Mouse (Mus musculus): Measurements from ENCODE around the gene Angpt4. TPM values are rescaled to one million over a fixed set of nuclear protein-coding genes. Genes with fewer than 3 reads are reported as not detected.

Angpt4 gene
- polyA plus RNA-seq, 1 experiment from 2014 or later, result 0.81 TPM

GRCm38 (mm10) chr2:151921596-151921995 is 10.6 kb downstream of the Angpt4 start:
- H3K9ac ChIP-seq (ENCODE audit: low read length), result no peak overlapping the region
- H3K4me3 ChIP-seq (replicated peaks; ENCODE audit: low read length), result no peak overlapping the region
- ATAC-seq (ENCODE audit: insufficient read depth, low FRiP score), result peak; percentile 77
- 36% methylated on average over 4 of the region's 4 CpGs for WGBS
- 0 out of 2 replicates have a peak, but pooled peaks cover 5% of the 10 kb centered on the region for H3K4me1 ChIP-seq (ENCODE audit: control insufficient read depth, insufficient read depth, low read length)
- no peaks in the 10 kb centered on the region for H3K27me3 ChIP-seq (ENCODE audit: control insufficient read depth, insufficient read depth, low read length)
- no peaks in the 10 kb centered on the region for H3K9me3 ChIP-seq (replicated peaks; ENCODE audit: control insufficient read depth, low read length)
- H3K4me2 ChIP-seq (ENCODE audit: low read depth, low read length), result no peak overlapping the region
- no peak overlapping the region for H3K27ac ChIP-seq (ENCODE audit: low read length)
- no peaks in the 10 kb centered on the region for H3K36me3 ChIP-seq (ENCODE audit: control insufficient read depth, insufficient read depth, low read length)

- H3K27ac ChIP-seq (ENCODE audit: low read length), result no peak overlapping the region
- H3K9ac ChIP-seq (ENCODE audit: low read length), result no peak overlapping the region
- no peaks in the 10 kb centered on the region for H3K36me3 ChIP-seq (ENCODE audit: control insufficient read depth, insufficient read depth, low read length)
- no peaks in the 10 kb centered on the region for H3K4me1 ChIP-seq (ENCODE audit: control insufficient read depth, insufficient read depth, low read length)
- H3K4me2 ChIP-seq (ENCODE audit: low read depth, low read length), result no peak overlapping the region
- ATAC-seq (ENCODE audit: insufficient read depth, low FRiP score), result no peak
- 80% methylated on average over 7 of the region's 7 CpGs for WGBS
- H3K4me3 ChIP-seq (replicated peaks; ENCODE audit: low read length), result no peak overlapping the region
- no peaks in the 10 kb centered on the region for H3K9me3 ChIP-seq (replicated peaks; ENCODE audit: control insufficient read depth, low read length)
- H3K27me3 ChIP-seq (ENCODE audit: control insufficient read depth, insufficient read depth, low read length), result no peaks in the 10 kb centered on the region
Observed at GRCm38 (mm10) chr2:151924276-151924675, 13.3 kb downstream of the Angpt4 start.

- Histone ChIP-seq H3K9ac (ENCODE audit: low read length) (no peak overlapping the region), H3K4me2 (ENCODE audit: low read depth, low read length) (no peak overlapping the region), H3K27ac (ENCODE audit: low read length) (no peak overlapping the region), H3K36me3 (ENCODE audit: control insufficient read depth, insufficient read depth, low read length) (no peaks in the 10 kb centered on the region), H3K9me3 (replicated peaks; ENCODE audit: control insufficient read depth, low read length) (no peaks in the 10 kb centered on the region), H3K4me3 (replicated peaks; ENCODE audit: low read length) (no peak overlapping the region), H3K27me3 (ENCODE audit: control insufficient read depth, insufficient read depth, low read length) (no peaks in the 10 kb centered on the region), H3K4me1 (ENCODE audit: control insufficient read depth, insufficient read depth, low read length) (no peaks in the 10 kb centered on the region)
- 52% methylated on average over 4 of the region's 4 CpGs for WGBS
- ATAC-seq (ENCODE audit: insufficient read depth, low FRiP score), result no peak
Observed at GRCm38 (mm10) chr2:151925715-151926114, 14.7 kb downstream of the Angpt4 start.

GRCm38 (mm10) chr2:151927103-151927502 is 16.1 kb downstream of the Angpt4 start:
- Histone ChIP-seq H3K4me2 (ENCODE audit: low read depth, low read length) (no peak overlapping the region), H3K27ac (ENCODE audit: low read length) (no peak overlapping the region), H3K27me3 (ENCODE audit: control insufficient read depth, insufficient read depth, low read length) (no peaks in the 10 kb centered on the region), H3K4me1 (ENCODE audit: control insufficient read depth, insufficient read depth, low read length) (no peaks in the 10 kb centered on the region), H3K36me3 (ENCODE audit: control insufficient read depth, insufficient read depth, low read length) (no peaks in the 10 kb centered on the region), H3K9me3 (replicated peaks; ENCODE audit: control insufficient read depth, low read length) (no peaks in the 10 kb centered on the region), H3K9ac (ENCODE audit: low read length) (no peak overlapping the region), H3K4me3 (replicated peaks; ENCODE audit: low read length) (no peak overlapping the region)
- no peak for ATAC-seq (ENCODE audit: insufficient read depth, low FRiP score)
- 79% methylated on average over 11 of the region's 11 CpGs for WGBS

GRCm38 (mm10) chr2:151930389-151931074 is 19.5 kb downstream of the Angpt4 start:
- no peak; the same call in 1 of the 2 replicates for ATAC-seq (ENCODE audit: insufficient read depth, low FRiP score)
- H3K9me3 ChIP-seq (replicated peaks; ENCODE audit: control insufficient read depth, low read length), result no peaks in the 10 kb centered on the region
- 37% methylated on average over 7 of the region's 7 CpGs for WGBS

GRCm38 (mm10) chr2:151937893-151938292 is 26.9 kb downstream of the Angpt4 start:
- WGBS, result 51% methylated on average over 3 of the region's 3 CpGs

More at GRCm38 (mm10) chr2:151930389-151931074, 19.5 kb downstream of the Angpt4 start:
- no peaks in the 10 kb centered on the region for H3K36me3 ChIP-seq (ENCODE audit: control insufficient read depth, insufficient read depth, low read length)
- H3K27ac ChIP-seq (ENCODE audit: low read length), result no peak overlapping the region
- no peaks in the 10 kb centered on the region for H3K27me3 ChIP-seq (ENCODE audit: control insufficient read depth, insufficient read depth, low read length)
- H3K4me2 ChIP-seq (ENCODE audit: low read depth, low read length), result no peak overlapping the region
- H3K4me1 ChIP-seq (ENCODE audit: control insufficient read depth, insufficient read depth, low read length), result no peaks in the 10 kb centered on the region
- no peak overlapping the region for H3K4me3 ChIP-seq (replicated peaks; ENCODE audit: low read length)
- no peak overlapping the region for H3K9ac ChIP-seq (ENCODE audit: low read length)

GRCm38 (mm10) chr2:151938780-151939200 is 27.8 kb downstream of the Angpt4 start:
- H3K36me3 ChIP-seq (ENCODE audit: control insufficient read depth, insufficient read depth, low read length), result no peaks in the 10 kb centered on the region
- H3K4me1 ChIP-seq (ENCODE audit: control insufficient read depth, insufficient read depth, low read length), result peaks cover 7% of the 10 kb centered on the region; the same call in 1 of the 2 replicates

More at GRCm38 (mm10) chr2:151937893-151938292, 26.9 kb downstream of the Angpt4 start:
- H3K27me3 ChIP-seq (ENCODE audit: control insufficient read depth, insufficient read depth, low read length), result no peaks in the 10 kb centered on the region
- H3K4me1 ChIP-seq (ENCODE audit: control insufficient read depth, insufficient read depth, low read length), result peaks cover 7% of the 10 kb centered on the region; the same call in 1 of the 2 replicates
- no peak overlapping the region for H3K27ac ChIP-seq (ENCODE audit: low read length)
- no peaks in the 10 kb centered on the region for H3K36me3 ChIP-seq (ENCODE audit: control insufficient read depth, insufficient read depth, low read length)
- no peak for ATAC-seq (ENCODE audit: insufficient read depth, low FRiP score)
- H3K9ac ChIP-seq (ENCODE audit: low read length), result no peak overlapping the region
- no peaks in the 10 kb centered on the region for H3K9me3 ChIP-seq (replicated peaks; ENCODE audit: control insufficient read depth, low read length)
- H3K4me3 ChIP-seq (replicated peaks; ENCODE audit: low read length), result no peak overlapping the region
- no peak overlapping the region for H3K4me2 ChIP-seq (ENCODE audit: low read depth, low read length)

GRCm38 (mm10) chr2:151939651-151940420 is 28.8 kb downstream of the Angpt4 start:
- Histone ChIP-seq H3K27me3 (ENCODE audit: control insufficient read depth, insufficient read depth, low read length) (no peaks in the 10 kb centered on the region), H3K27ac (ENCODE audit: low read length) (no peak overlapping the region), H3K9me3 (replicated peaks; ENCODE audit: control insufficient read depth, low read length) (no peaks in the 10 kb centered on the region), H3K9ac (ENCODE audit: low read length) (no peak overlapping the region), H3K4me3 (replicated peaks; ENCODE audit: low read length) (no peak overlapping the region), H3K4me2 (ENCODE audit: low read depth, low read length) (no peak overlapping the region), H3K36me3 (ENCODE audit: control insufficient read depth, insufficient read depth, low read length) (no peaks in the 10 kb centered on the region), H3K4me1 (ENCODE audit: control insufficient read depth, insufficient read depth, low read length) (peaks cover 7% of the 10 kb centered on the region; the same call in 1 of the 2 replicates)
- ATAC-seq (ENCODE audit: insufficient read depth, low FRiP score), result no peak
- WGBS, result 78% methylated on average over 5 of the region's 5 CpGs

More at GRCm38 (mm10) chr2:151938780-151939200, 27.8 kb downstream of the Angpt4 start:
- H3K9ac ChIP-seq (ENCODE audit: low read length), result no peak overlapping the region
- no peak overlapping the region for H3K4me3 ChIP-seq (replicated peaks; ENCODE audit: low read length)
- peak; percentile 76; the same call in 1 of the 2 replicates for ATAC-seq (ENCODE audit: insufficient read depth, low FRiP score)
- H3K27me3 ChIP-seq (ENCODE audit: control insufficient read depth, insufficient read depth, low read length), result no peaks in the 10 kb centered on the region
- no peaks in the 10 kb centered on the region for H3K9me3 ChIP-seq (replicated peaks; ENCODE audit: control insufficient read depth, low read length)
- peak overlapping the region; percentile 15; the same call in 1 of the 2 replicates for H3K27ac ChIP-seq (ENCODE audit: low read length)
- 37% methylated on average over 11 of the region's 11 CpGs for WGBS
- H3K4me2 ChIP-seq (ENCODE audit: low read depth, low read length), result no peak overlapping the region

DNA sequence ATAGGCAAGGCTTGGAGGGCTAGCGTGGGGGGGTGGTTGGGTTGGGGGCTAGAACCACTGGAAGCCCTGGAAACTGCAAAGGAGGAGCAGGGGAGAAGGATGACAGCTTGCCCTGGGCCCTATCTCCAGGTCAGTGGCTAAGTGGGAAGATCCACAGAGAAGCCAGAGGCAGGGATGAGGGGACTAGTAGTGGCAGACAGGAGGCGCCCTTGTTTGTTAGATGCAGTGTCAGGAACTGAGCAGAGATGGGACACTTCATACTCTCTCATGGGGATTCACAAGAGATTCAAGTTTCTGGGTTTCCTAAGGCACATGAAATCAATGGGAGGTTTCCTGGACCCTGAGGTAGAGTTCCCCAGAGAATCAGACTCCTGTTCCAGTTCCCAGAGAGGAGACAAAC is 30.3 kb downstream of the Angpt4 start:
- no peak overlapping the region for H3K27ac ChIP-seq (ENCODE audit: low read length)
- no peak overlapping the region for H3K4me2 ChIP-seq (ENCODE audit: low read depth, low read length)
- no peaks in the 10 kb centered on the region for H3K27me3 ChIP-seq (ENCODE audit: control insufficient read depth, insufficient read depth, low read length)
- H3K4me1 ChIP-seq (ENCODE audit: control insufficient read depth, insufficient read depth, low read length), result peaks cover 7% of the 10 kb centered on the region; the same call in 1 of the 2 replicates
- WGBS, result 35% methylated on average over 2 of the region's 2 CpGs
- H3K9me3 ChIP-seq (replicated peaks; ENCODE audit: control insufficient read depth, low read length), result no peaks in the 10 kb centered on the region
- no peak overlapping the region for H3K9ac ChIP-seq (ENCODE audit: low read length)
- no peaks in the 10 kb centered on the region for H3K36me3 ChIP-seq (ENCODE audit: control insufficient read depth, insufficient read depth, low read length)
- ATAC-seq (ENCODE audit: insufficient read depth, low FRiP score), result no peak
- no peak overlapping the region for H3K4me3 ChIP-seq (replicated peaks; ENCODE audit: low read length)
